Mouse (Mus musculus) left cerebral cortex, postnatal 36 days (tissue): ENCODE measurements at regions not wholly inside any gene's neighbourhood (a gene's known extent, or its start where the extent isn't known, plus 50 kb on each side); places are given as distances from the start of the nearest gene placed in this dataset.
A peak's percentile ranks its signal among the peaks of the same experiment; 100 is the strongest.

Experiments used
- DNase-seq, 2 experiments: peaks; one replicate each; pipeline ENCODE4 v3.0.0; 2021 to 2022; ENCODE audit warnings: low spot score in 2 of 2, mixed read lengths in 1 of 2
- intact Hi-C: fragments of 180-260 bp; cut with DNase I; formaldehyde crosslinking; loops from one replicate; pipeline ENCODE4 v1.15.1; 2025

DNA sequence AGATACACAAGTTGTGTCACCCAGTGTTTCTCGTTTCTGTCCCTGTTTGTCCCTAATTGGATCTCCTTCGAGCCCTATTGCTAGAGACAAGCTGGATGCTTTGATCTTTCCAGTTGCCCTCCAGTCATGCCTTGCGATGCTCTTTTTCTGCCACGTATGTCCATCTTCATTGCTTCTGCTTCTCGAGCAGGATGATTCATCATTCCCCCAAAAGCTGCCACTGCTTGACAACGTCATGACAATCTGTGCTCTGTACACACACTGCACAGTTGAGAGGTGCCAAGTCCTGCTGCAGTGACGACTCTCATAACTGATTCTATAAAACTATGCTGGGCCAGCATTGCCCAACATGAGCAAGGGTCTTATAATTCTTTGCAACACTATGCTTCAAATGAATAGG, 226.2 kb upstream of the Syt1 start:
- no peak for DNase-seq
- intact Hi-C loops, result no loop called here

DNA sequence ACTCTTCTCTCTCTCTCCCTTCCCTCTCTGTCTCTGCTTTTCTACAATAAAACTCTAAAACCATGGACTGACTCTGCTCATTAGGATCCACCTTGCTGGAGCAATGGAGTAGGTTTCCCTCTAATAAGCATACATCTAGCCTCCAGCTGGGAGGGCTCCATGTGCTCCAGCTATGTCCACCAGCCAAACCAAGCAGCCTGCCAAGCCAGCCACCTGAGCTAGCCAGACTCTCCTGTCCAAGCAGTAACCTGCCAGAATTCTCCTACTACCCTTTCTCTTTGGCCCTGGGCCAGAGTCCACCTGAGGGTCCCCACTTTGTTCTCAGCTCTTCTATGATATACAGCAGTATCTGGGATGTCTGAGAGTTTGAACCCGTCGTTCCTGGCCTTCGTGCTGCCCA, 216.2 kb upstream of the Syt1 start:
- intact Hi-C loops, result no loop called here
- no peak for DNase-seq

DNA sequence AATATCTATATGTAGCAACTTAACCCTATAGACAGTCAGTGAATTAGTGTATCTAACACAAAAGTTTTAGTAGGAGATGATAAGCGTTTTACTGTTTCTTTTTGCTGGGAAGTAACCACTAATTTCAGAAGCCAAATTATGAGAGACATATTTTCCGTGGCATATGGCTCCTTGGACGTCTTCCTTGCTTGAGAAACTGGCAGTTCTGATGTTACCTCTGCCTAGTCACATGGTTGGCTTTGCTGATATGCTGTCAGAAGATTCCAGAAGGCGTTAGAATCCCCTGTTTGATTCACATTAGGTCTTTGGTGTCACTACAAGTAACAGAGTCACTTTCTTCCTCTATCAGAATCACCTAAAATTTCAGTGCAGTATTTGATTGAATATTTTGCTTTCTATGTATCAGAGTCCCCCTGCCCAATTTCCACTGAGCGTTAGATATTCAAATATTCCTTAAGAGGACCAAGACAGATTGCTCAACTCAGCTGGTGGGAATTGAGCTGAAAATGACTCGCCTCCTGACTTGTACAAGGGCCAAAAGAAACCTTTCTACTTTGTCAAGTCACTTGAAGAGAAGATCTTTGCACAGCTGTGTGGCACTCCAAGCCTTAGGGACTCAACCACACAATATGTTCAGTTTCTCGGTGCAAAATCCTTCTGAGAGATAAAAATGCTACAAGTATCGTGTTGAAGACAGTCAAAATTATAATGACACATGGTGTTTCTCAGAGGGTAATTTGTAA, 178.2 kb upstream of the Syt1 start:
- intact Hi-C loops, result no loop called here
- DNase-seq, result peak; percentile 7 to 15

DNA sequence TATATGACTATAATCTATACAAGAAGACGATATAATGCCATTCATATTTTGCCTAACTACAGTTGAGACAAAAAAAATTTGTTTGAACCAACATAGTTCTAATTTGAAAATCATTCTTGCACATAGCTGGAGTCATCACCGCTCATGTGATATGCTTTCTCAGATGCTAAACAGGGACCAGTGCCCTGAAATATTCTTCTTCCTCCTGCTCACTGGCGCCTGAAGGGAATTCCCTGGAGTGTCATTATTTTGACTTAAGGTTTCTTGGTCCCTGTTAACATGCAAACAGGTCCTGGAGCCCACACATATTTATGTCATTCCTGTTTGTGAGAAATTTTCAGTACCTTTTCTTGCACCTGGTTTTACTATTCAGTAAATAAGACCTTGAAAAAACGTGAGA, 177.5 kb upstream of the Syt1 start:
- intact Hi-C loops, result no loop called here

DNA sequence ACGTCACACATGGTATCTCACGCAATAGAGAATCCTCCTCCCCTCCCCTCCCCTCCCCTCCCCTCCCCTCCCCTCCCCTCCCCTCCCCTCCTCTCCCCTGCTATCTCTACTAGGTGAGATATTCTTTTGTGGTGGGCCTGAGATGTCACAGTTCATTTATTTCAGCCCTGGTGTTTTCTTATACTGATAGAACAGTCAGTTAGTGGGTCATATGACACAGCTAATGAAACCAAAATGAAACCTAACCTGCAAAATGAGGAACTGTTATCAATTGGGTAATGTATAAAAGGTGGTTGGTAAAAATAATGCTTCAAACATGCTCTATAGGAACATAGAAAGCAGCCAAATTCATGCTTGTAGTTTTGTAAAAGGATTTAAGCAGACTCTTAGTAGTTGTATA, 174.5 kb upstream of the Syt1 start:
- DNase-seq, result no peak
- intact Hi-C loops, result no loop called here

More for the DNA sequence above, 177.5 kb upstream of the Syt1 start:
- peak in 1 of 2 experiments; percentile 6 for DNase-seq

DNA sequence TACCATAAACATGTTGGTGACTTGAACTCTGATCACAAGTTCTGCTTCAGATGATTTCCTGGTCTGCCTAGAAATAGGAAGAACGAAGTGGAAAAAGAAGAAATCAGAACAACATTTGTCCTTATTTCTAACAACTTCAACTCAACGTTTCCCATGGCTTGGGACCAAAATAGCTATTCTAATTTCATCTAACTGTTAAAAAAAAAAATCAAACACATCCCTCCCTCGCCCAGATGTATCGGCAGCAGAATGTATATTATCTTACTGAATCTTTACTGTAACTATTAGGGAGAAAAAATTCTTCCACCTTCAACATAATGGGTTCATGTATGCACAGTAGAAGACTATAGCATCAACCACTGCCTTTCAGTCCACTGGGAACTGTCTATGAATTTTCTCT, 169.7 kb upstream of the Syt1 start:
- no peak for DNase-seq
- intact Hi-C loops, result no loop called here

DNA sequence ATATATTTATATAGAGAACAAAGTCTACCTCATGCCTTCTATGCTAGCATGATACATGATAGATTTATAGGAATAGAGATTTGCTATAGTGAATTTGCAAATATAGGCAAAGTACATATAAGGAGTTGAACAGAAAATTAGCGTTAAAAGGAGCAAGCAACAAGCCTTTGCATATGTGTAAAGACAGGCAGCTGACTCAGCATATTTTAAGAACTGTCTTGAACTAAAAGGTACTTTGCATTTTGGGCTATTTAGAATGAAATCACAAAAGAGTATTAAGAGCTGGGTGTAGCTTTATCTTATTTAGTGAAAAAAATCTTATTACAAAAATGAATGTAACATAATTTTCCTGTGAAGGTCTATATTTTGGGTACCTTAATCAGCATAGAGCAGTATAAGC, 149.9 kb upstream of the Syt1 start:
- intact Hi-C loops, result no loop called here
- no peak for DNase-seq

DNA sequence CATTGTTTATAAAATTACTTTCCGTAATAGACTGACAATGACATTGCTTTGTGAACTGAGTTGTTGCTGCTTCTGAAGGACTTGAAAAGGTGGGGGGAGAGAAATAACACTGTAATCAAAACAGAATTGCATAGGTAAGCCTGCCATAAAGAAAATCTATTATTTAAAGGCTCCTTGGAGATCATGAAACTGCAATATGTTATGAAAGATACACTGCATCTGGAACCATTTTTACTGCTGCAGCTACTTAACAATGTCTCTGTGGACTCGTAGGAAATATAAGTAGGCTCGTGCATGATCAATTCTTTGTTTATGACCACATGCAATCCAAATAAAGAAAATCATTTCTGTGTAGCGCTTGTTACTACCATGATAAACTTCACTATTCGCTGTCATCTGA, 145.0 kb upstream of the Syt1 start:
- intact Hi-C loops, result no loop called here

DNA sequence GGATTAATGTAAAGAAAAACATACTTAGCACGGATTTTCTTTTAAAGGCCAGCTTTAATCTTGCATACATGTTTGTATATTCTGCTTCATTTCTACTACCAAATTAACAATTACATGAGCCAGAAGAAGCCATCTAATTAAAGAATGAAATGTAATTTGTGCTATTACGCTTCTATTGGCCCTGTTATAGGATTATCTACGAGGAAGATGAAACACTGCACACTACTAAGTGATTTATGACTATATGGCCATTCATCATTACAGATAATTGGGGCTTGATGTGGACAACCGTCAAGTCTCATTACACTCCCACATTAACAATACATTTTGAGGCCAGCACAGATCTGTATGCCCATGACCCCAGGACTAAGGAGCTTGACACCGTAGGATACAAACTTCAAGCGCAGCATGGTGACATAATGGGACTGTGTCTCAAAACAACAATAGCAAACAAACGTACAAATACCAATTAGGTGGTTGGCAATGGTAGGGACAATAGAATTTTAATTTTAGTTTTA, 129.7 kb upstream of the Syt1 start:
- no peak for DNase-seq
- intact Hi-C loops, result no loop called here

More for the DNA sequence above, 145.0 kb upstream of the Syt1 start:
- no peak for DNase-seq

DNA sequence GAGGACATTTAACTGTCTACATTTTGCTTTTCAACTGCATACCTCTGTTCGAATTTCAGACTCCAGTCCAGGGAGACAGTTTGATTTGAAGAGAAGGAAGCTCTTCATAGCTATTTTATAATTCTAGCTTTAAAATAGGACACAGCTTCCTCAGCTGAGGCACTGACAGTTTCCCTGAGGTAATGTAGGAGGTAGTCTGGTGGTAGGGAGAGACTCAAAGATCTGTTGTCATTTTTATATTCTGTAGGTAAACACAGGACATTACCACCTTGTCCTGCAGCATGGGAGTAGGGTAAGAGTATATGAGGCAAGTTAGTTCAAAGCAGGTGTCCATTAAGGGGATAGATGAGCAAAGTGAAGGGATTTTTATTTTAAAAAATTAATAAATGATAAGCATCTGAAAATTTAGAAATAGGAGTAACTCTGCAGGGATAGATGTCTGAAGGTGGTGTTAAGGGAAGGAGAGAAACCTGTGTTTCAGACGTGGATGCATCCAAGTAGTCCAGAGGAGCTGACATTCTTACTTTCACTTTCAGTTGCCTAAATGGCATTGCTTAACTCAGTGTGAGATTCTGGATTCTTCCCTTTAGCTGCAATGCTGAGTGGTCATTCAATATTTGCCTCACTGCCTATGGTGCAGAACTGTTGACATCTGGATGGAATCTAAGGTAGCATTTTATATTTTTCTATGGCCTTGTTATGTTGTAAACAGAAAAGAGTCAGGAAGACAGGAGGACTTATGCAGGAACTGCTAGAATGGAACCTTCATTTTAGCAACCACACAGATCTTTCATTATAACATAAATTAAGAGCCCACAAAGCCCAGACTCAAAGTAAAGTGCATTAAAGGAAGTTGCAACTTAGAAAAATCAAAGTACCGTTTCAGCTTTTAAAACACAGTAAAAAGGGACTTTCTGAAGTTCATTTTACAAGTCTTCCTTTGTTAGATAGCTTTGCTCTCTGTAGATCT, 126.3 kb upstream of the Syt1 start:
- intact Hi-C loops, result no loop called here

DNA sequence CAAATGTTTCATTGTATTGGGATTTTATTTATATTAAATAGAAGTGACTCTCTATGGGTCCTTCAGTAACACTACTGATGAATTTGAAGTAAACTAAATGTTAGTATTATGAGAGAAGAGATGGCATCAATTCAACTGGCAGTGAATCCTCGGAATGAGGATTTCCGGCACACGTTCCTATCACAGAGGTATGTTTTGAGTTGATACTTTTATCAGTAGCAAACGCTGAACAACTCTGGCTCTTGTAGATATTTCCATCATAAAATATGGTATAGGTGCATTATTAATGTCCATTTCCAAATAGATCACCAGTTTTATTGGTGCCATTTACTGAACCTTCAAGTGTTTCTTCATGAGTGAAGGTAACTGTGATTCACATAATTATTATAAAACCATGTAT, 123.7 kb upstream of the Syt1 start:
- intact Hi-C loops, result no loop called here
- DNase-seq, result no peak

More for the DNA sequence above, 126.3 kb upstream of the Syt1 start:
- DNase-seq, result no peak

DNA sequence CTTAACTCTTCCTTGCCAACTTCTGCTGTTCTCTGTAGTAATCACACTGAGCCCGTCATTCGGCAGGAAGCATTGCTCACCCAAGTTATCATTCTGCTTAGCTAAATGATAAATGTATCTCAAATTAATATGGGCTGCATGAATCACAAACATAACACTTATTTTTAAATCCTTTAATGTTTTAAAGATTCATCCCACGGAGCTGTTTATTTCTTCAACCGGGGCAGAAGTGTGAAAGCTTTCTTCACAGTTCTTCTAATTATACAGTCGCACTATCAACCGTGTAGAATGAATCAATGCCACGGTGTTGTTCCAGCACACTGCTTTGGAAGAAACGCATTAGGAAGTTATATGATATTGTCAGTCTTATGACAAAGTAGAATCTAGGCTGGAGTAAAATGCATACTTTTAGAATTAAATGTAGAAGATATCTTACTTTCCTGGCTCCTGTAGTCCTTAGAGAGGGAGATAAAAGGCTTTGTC, 121.3 kb upstream of the Syt1 start:
- DNase-seq, result no peak
- intact Hi-C loops, result no loop called here

DNA sequence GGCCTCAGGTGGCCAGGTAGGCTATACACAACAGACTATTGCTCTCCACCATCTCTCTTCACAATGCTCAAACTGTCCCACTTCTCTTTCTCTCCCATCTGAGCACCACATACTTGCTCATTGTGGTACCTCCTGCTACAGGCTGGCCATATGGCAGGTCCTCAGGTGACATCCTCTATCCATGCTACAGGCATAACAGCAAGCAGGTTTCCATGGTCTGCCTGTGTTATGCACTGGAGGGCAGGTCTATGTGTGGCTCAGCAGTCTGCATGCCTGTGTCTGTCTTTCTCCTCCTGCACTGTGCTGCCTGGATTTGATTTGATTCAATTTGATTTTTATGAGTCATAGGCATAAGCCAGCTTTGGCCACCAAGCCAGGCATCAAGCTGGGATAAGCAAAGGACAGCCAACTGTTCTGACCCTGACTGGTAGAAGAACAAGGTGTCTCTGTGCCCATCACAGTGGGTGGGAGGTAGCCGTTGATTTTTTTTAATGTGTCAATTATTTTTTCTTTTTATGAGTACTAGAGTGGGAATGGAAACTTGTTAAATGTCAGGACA, 118.8 kb upstream of the Syt1 start:
- DNase-seq, result no peak
- intact Hi-C loops, result no loop called here

DNA sequence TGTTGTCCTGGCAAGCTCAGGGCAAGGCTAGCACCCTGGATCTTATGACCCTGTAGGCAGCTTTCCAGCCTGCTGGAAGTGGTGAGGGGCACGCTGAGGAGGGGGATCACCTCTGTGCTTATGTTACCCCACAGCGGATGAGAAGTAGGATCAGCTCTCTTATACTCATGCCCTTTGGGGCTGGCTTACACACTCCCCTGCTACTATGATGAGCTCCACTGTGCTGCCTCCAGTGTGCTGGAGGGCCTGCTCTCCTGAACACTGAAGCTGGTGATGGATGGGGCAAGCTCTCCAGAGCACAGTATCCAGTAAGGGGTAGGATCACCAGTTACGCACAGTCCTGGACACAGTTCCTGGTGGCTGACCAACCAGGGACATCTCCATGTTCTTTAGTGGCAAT, 118.3 kb upstream of the Syt1 start:
- intact Hi-C loops, result no loop called here
- no peak for DNase-seq

DNA sequence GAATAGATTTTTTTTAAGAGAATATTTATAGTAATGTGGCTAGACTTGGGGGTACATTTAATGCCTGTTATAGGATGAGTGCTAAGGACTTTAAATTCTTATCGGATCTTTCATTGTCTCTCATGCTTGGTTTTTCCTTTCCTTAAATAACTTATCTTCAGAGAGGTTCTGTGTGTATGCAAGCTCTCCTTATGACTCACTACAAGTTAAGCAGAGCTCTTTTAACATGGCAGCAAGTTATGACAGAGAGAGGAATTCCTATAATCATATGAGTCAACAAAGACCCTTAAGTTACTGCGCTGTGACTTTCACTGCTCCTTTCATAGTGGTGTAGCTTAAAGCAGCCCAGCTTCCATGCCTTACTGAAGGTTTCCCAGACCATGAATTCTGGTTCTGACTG, 115.9 kb upstream of the Syt1 start:
- intact Hi-C loops, result no loop called here
- no peak for DNase-seq

DNA sequence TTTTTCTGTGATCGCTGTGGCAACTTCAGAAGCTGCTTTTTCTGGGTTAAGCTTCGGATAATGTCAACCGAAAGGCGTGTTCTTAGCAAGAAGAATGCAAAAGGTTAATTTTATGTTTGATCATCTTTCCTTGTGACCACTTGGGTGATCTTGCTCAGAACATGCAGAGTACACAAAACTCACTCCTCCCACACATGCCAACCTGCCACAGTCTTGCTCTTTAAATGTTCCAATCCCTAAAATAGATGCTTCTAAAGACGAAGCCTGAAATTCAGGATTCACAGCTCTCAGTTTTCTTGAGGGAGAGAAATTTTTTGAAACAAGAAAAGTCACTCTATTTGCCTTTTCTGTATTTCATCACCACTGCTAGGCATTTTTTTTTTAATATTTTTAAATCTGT, 106.4 kb upstream of the Syt1 start:
- peak; percentile 40 to 46 for DNase-seq
- intact Hi-C loops, result loop anchor here (2.0 to 10.0 kb wide), 2 partner anchors 106 to 228 kb away; partner anchors contain the start of gene Syt1

DNA sequence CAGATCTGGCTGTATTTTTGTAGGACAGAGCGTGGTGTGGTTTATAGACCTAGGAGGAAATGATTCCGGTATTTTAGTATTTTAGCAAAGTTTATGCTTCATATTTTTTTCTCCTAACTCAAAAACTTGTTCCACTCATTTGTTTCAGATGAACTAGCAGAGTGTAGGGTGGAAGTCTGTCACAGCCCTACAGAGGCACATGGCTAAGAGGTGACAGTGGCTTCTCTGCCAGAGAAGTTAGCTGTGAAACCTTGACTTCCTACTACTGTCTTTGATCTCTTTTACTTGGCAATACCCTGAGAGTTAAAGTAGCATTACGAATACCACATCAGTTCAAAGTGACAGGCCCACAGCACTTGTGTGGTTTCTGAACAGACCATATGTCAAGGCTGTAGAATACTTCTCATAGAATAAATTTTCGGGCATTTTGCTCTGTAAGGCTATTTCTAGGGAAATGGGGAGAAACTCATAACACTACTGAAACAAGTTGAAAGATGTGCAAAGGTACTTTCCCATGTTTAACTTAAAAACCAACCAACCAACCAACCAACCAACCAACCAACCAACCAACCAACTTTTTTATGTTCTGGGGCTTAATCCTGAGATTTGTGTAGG, 104.3 kb upstream of the Syt1 start:
- intact Hi-C loops, result loop anchor here (10.0 kb wide), 1 partner anchor 230 kb away; no protein-coding TSS in a partner anchor

DNA sequence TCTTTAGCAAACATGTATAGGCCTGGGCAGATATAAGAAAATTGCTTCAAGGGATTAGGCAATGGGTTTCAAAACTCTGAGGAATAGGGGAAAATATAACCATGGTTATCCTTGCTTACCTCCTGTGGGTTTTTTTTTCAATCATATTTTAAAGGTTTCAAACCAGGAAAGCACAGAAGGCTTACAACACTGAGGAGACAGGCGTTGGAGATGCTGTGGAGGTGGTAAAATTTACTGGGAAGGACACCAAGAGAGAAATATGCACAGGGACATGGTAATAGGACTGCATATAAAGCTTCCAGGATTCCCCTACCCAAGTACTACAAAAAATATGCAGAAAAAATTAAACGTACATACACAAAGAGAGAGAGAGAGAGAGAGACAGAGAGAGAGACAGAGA, 95.0 kb upstream of the Syt1 start:
- intact Hi-C loops, result no loop called here
- DNase-seq, result no peak

More for the DNA sequence above, 104.3 kb upstream of the Syt1 start:
- no peak for DNase-seq

DNA sequence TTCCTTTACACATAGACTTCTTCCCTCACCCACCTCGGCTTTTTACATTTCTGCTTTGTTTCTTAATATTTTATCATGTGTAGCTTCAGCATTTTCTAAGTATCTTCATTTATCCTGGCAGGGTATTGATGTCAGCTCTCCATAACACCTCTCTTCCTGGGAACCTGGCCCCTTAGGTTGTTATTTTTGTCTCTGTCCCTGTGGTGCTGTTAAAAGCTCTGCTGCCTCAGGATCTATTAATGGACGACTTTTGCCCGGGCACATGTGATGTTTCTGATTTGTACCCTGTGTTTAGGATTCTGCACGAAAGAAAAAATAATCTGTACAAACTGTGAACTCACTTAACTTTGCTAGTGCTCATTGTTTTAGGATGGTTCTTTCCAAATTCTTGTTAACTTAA, 81.4 kb upstream of the Syt1 start:
- DNase-seq, result no peak
- intact Hi-C loops, result no loop called here

DNA sequence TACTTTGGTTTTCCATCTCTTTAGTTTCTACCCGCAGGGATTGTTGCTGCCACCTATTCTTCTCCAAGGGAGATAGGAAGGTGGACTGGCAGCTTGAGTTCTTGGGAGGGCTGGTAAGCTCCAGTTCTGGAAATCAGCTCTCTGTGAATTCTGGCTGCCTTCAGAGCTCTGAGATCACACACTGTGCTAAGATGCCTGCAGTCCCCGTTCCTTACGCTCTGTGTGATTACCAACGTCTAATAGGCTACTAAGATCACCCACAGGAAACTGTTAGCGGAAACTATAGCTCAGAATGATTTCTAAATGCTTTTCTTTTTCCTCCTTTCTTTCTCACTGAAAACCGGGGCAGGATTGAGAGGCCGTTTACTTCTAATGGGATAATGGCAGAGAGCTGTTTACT, 69.0 kb upstream of the Syt1 start:
- intact Hi-C loops, result no loop called here
- no peak for DNase-seq
